Mouse (Mus musculus) thymus, adult 2 months (tissue): ENCODE results near the gene Rapgef5. TPM values are rescaled to one million over a fixed set of nuclear protein-coding genes. Genes with fewer than 3 reads are reported as not detected.

Experiments
- DNase-seq: peaks from one replicate; pipeline ENCODE4 v3.0.0; 2021
- H3K27ac ChIP-seq: fragments of 200-500 bp; 2 replicates; pipeline ENCODE4 v1.5.1; 2012; ENCODE audit warnings: low read length, control low read depth; ENCODE audit not compliant: control insufficient read depth, insufficient read depth
- H3K27me3 ChIP-seq: fragments of 200-500 bp; 2 replicates; pipeline ENCODE4 v1.6.1; 2012; ENCODE audit warnings: mild to moderate bottlenecking, low read length, moderate library complexity, mixed read lengths; ENCODE audit not compliant: control insufficient read depth, insufficient read depth
- H3K36me3 ChIP-seq: fragments of 200-500 bp; 2 replicates; pipeline ENCODE4 v1.6.1; 2012; ENCODE audit warnings: mild to moderate bottlenecking, low read length, moderate library complexity; ENCODE audit not compliant: control insufficient read depth, insufficient read depth
- H3K4me1 ChIP-seq: fragments of 200-500 bp; replicated peaks from 2 replicates; pipeline ENCODE4 v1.6.1; 2012; ENCODE audit warnings: low read length; ENCODE audit not compliant: control insufficient read depth, insufficient read depth
- H3K4me3 ChIP-seq: fragments of 200-500 bp; 2 replicates; pipeline ENCODE4 v1.5.1; 2012; ENCODE audit warnings: mild to moderate bottlenecking, low read length, control low read depth, moderate library complexity; ENCODE audit not compliant: control insufficient read depth, insufficient read depth
- CTCF ChIP-seq: fragments of 200-500 bp; IDR thresholded peaks from 2 replicates; pipeline ENCODE4 v1.5.1; 2012; ENCODE audit warnings: mild to moderate bottlenecking, control low read depth, low read length, moderate library complexity, borderline replicate concordance; ENCODE audit not compliant: control insufficient read depth, poor library complexity, insufficient read depth; ENCODE audit errors: extremely low read depth
- POLR2A ChIP-seq: fragments of 200-500 bp; IDR thresholded peaks from 2 replicates; pipeline ENCODE4 v1.6.1; 2012; ENCODE audit warnings: mild to moderate bottlenecking, low read length, control low read depth, moderate library complexity; ENCODE audit not compliant: control insufficient read depth, poor library complexity, insufficient read depth; ENCODE audit errors: extremely low read depth
- WGBS: fragments of 180-500 bp; shearing (Covaris S2); methylation state at CpG from one replicate; pipeline ENCODE4 v1.1.7; 2018; 5-methylcytosine and 5-hydroxymethylcytosine counted together
- polyA plus RNA-seq: library from polyadenylated mRNA; depleted of rRNA; stranded (reverse); fragments of >200 nt; gene quantifications from 2 replicates; pipeline ENCODE4 v1.2.3, GENCODE M21; 2012

The Rapgef5 gene
- polyA plus RNA-seq, 1 experiment = 5.6 TPM

DNA sequence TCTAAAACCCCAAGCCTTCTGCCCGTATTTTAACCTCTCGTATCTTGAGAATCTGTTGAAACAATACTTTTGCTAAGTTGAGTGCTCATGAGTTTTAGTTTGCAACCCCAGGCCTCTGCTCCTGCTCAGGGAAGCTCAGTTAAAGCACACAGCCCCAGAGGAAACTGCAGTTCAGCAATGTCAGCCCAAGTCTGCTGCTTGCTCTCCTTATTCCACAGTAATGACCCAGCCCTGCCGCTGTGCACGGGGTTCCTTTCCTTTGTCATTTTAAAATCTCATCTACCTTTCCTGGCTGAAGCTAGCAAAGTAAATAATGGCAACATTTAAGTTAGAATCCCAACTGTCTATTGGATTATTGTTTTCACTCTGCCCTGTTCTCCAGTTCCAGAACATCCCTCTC lies 144.1 kb downstream of the Rapgef5 start:
- Histone ChIP-seq H3K27ac (no peak overlapping the region), H3K27me3 (no peaks in the 10 kb centered on the region), H3K4me3 (no peak overlapping the region), H3K36me3 (no peaks in the 10 kb centered on the region), H3K4me1 (no peaks in the 10 kb centered on the region)
- TF ChIP-seq CTCF (no peak), POLR2A (no peak)
- WGBS = 93% methylated on average over 4 of the region's 4 CpGs
- no peak for DNase-seq

GRCm38 (mm10) chr12:117661871-117662270 lies 145.6 kb downstream of the Rapgef5 start:
- Histone ChIP-seq H3K27me3 (no peaks in the 10 kb centered on the region), H3K4me3 (no peak overlapping the region), H3K27ac (no peak overlapping the region), H3K4me1 (no peaks in the 10 kb centered on the region), H3K36me3 (no peaks in the 10 kb centered on the region)
- no peak for TF ChIP-seq CTCF
- no peak for TF ChIP-seq POLR2A
- WGBS = 89% methylated on average over 6 of the region's 6 CpGs
- DNase-seq = no peak

DNA sequence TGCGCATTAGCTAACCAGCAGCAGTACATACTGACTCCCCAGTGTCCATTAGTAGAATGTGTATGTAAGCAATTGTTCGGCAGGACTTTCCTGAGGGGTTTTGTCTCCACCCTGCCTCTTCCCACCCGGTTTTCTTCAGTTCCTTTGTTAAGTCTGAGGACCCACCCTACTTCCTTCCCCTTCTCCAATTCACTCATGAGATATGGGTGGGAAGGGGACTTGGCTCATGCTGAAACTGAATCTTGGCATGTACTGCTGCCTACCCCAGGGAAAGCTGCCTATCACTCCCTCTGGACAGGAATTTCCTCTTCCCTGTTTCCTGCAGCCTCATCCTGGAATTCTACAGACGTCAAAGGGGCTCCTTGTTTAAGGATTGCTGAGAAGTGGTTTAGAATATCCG lies 147.4 kb downstream of the Rapgef5 start:
- 78% methylated on average over 5 of the region's 5 CpGs for WGBS
- no peaks in the 10 kb centered on the region for H3K36me3 ChIP-seq
- no peak overlapping the region for H3K4me3 ChIP-seq
- no peak for TF ChIP-seq CTCF
- TF ChIP-seq POLR2A = no peak
- DNase-seq = no peak
- H3K27ac ChIP-seq = no peak overlapping the region
- H3K4me1 ChIP-seq = no peaks in the 10 kb centered on the region
- H3K27me3 ChIP-seq = no peaks in the 10 kb centered on the region

DNA sequence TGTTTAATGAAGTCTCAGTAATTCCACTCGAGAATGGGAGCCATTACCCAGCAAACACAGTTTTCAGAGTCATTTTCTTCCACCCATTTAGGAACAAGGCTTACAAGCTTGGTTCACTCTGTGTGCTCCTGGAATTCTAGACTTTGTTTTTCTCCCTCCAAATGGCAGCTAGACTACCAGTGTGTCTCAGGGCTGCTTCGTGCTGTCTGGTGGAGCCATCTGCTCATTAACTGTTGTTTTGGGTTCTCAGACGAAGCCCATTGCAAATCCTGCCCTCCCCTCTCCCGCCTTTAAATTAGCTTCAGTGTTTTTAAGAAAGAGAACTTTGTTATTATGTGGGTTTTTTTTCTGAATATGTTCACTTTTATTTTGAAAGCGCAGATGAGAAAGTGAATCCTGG lies 148.4 kb downstream of the Rapgef5 start:
- whole genome bisulfite sequencing = 95% methylated on average over 5 of the region's 5 CpGs
- DNase-seq = no peak
- no peaks in the 10 kb centered on the region for H3K36me3 ChIP-seq
- no peak overlapping the region for H3K27ac ChIP-seq
- TF ChIP-seq POLR2A (no peak), CTCF (no peak)
- no peak overlapping the region for H3K4me3 ChIP-seq
- no peaks in the 10 kb centered on the region for H3K27me3 ChIP-seq
- H3K4me1 ChIP-seq = no peaks in the 10 kb centered on the region

DNA sequence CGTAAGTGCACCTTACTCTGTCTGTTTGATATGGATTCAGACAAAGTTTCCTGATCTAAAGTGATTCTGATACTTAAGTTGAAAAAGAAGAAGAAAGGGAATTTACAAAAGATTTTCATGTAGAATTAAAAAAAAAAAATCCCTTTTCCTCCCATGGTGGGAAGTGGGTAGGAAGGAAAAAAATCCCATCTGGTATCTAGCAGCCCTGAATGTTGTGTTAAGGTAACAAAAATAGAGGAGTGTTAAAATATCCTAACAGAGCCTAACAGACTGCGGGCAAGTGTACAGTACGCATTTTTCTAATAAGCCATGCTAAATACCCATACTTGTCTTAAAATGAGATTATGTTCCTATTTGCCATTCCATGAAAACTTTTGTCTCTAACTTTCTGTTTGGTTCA lies 150.1 kb downstream of the Rapgef5 start:
- TF ChIP-seq POLR2A = no peak
- TF ChIP-seq CTCF = no peak
- no peaks in the 10 kb centered on the region for H3K36me3 ChIP-seq

GRCm38 (mm10) chr12:117669610-117670400 lies 153.5 kb downstream of the Rapgef5 start:
- Histone ChIP-seq H3K27me3 (no peaks in the 10 kb centered on the region), H3K27ac (no peak overlapping the region), H3K4me1 (no peaks in the 10 kb centered on the region), H3K4me3 (no peak overlapping the region), H3K36me3 (no peaks in the 10 kb centered on the region)
- WGBS = 96% methylated on average over 10 of the region's 10 CpGs
- DNase-seq = no peak
- TF ChIP-seq CTCF = no peak
- TF ChIP-seq POLR2A = no peak

More for the DNA sequence above, 150.1 kb downstream of the Rapgef5 start:
- WGBS = 98% methylated on average over 3 of the region's 3 CpGs
- no peak for DNase-seq
- no peak overlapping the region for H3K27ac ChIP-seq
- no peaks in the 10 kb centered on the region for H3K4me1 ChIP-seq
- H3K4me3 ChIP-seq = no peak overlapping the region
- no peaks in the 10 kb centered on the region for H3K27me3 ChIP-seq

DNA sequence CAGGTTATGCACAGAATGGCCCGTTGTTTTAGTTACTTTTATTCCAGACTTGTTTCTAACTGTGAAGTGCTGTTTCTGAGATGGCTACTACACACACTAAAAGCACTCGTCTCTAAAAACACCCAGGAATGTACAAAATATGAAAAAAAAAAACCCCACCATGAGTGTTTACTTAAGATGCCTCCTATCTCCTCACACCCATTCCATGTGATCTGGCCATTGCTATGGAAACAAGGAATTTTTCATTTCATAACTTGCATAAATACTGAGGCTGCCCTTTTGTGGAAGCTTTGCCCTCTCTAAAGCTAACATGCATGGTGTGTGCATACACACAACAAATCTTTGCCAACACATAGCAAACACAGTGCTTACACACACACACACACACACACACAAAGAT lies 156.9 kb downstream of the Rapgef5 start:
- Histone ChIP-seq H3K27me3 (no peaks in the 10 kb centered on the region), H3K36me3 (no peaks in the 10 kb centered on the region), H3K4me3 (no peak overlapping the region), H3K4me1 (no peaks in the 10 kb centered on the region), H3K27ac (no peak overlapping the region)
- DNase-seq = no peak
- WGBS = 91% methylated on average over 2 of the region's 2 CpGs
- no peak for TF ChIP-seq CTCF
